Mouse (Mus musculus): ENCODE measurements around the gene Rad21l. TPM values are rescaled to one million over a fixed set of nuclear protein-coding genes. Genes with fewer than 3 reads are reported as not detected.

Rad21l gene
- polyA plus RNA-seq, 1 experiment from 2014 or later = not detected

DNA sequence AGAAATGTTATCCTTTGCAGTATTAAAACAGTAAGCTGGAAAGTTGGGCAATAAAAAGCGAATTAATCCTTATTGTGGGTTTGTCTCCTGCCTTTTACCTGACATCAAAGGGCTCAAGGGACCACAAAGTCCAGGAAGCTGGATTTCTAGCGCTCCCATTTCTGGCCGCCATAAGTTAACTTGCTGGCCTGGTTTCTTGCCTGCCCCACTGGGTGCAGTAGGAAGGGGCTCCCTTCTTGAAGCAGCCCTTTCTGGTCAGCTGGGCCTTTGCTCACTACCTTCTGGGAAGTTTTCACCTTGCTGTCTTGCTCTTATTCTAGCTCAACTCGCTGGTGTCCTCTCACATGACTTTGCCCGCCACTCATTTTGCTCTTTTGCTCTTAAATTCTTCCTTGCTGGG lies 35.4 kb downstream of the Rad21l start:
- Histone ChIP-seq H3K4me3 (ENCODE audit: low read depth, low read length) (no peak overlapping the region), H3K4me1 (ENCODE audit: control insufficient read depth, insufficient read depth, low read length) (no peaks in the 10 kb centered on the region), H3K27ac (ENCODE audit: low read depth, low read length) (no peak overlapping the region), H3K9ac (ENCODE audit: low read depth, low read length) (no peak overlapping the region), H3K9me3 (replicated peaks; ENCODE audit: control insufficient read depth, low read length) (no peaks in the 10 kb centered on the region), H3K36me3 (ENCODE audit: control insufficient read depth, insufficient read depth, low read length) (no peaks in the 10 kb centered on the region), H3K27me3 (ENCODE audit: control insufficient read depth, insufficient read depth, low read length) (peaks cover 48% of the 10 kb centered on the region), H3K4me2 (no peak overlapping the region)
- 39% methylated on average over 5 of the region's 5 CpGs for WGBS (ENCODE audit: insufficient replicate concordance)
- ATAC-seq (replicated peaks; ENCODE audit: insufficient number of reproducible peaks, low FRiP score, low TSS enrichment) = no peak

DNA sequence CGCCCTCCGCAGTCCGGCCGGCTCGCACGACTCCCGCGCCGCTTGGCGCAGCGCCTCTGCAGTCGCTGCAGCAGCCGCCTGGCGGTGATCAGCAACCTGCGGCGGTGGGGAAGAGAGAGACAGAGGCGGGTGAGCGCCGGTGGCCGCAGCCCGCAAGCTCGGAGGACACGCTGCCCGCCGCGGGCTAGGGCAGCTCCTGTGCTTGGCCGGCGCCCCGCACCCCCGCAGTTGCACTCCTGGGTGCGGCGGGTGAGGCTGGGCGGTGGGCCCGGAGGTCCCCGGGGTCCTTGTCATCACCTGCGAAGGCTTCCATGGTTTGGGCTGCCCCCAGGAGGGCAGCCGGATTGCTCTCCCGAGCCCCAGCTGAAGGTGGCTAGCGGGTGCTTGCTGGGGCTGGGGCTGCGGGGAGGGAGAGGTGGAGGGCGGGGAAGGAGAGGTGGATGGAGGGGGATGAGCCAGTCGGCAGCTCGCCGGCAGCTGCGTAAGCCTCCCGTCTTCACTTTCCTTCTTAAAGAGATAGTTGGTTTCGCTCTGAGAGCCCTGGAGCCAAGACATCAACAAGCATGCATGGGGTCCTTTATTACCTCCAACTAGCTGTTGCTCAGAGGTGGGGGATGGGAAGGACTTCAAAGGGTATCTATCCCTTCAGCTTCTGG lies 36.0 kb downstream of the Rad21l start, which contains the start of gene Snph:
Gene Snph, minus strand, starts transcription at position 435 of the 656 bp plus-strand sequence.
- H3K27me3 ChIP-seq (ENCODE audit: control insufficient read depth, insufficient read depth, low read length) = peaks cover 48% of the 10 kb centered on the region

GRCm38 (mm10) chr2:151631406-151632158 lies 36.8 kb downstream of the Rad21l start:
- H3K4me2 ChIP-seq = peak overlapping the region; percentile 98
- H3K4me1 ChIP-seq (ENCODE audit: control insufficient read depth, insufficient read depth, low read length) = no peaks in the 10 kb centered on the region
- no peak overlapping the region for H3K27ac ChIP-seq (ENCODE audit: low read depth, low read length)
- no peaks in the 10 kb centered on the region for H3K36me3 ChIP-seq (ENCODE audit: control insufficient read depth, insufficient read depth, low read length)
- no peaks in the 10 kb centered on the region for H3K9me3 ChIP-seq (replicated peaks; ENCODE audit: control insufficient read depth, low read length)
- H3K4me3 ChIP-seq (ENCODE audit: low read depth, low read length) = peak overlapping the region; percentile 69
- H3K9ac ChIP-seq (ENCODE audit: low read depth, low read length) = peak overlapping the region; percentile 71; the same call in 1 of the 2 replicates
- ATAC-seq (replicated peaks; ENCODE audit: insufficient number of reproducible peaks, low FRiP score, low TSS enrichment) = no peak; the same call in 1 of the 2 replicates
- peaks cover 48% of the 10 kb centered on the region for H3K27me3 ChIP-seq (ENCODE audit: control insufficient read depth, insufficient read depth, low read length)
- WGBS (ENCODE audit: insufficient replicate concordance) = 3% methylated on average over 22 of the region's 22 CpGs

More for the DNA sequence above, 36.0 kb downstream of the Rad21l start, which contains the start of gene Snph:
- Histone ChIP-seq H3K4me2 (peak within 1 kb of the TSS; percentile 98), H3K9ac (ENCODE audit: low read depth, low read length) (peak within 1 kb of the TSS; percentile 71), H3K4me3 (ENCODE audit: low read depth, low read length) (peak within 1 kb of the TSS; percentile 69), H3K4me1 (ENCODE audit: control insufficient read depth, insufficient read depth, low read length) (no peaks in the 10 kb centered on the region), H3K36me3 (ENCODE audit: control insufficient read depth, insufficient read depth, low read length) (no peaks in the 10 kb centered on the region), H3K9me3 (replicated peaks; ENCODE audit: control insufficient read depth, low read length) (no peaks in the 10 kb centered on the region), H3K27ac (ENCODE audit: low read depth, low read length) (no peak within 1 kb of the TSS)
- ATAC-seq (replicated peaks; ENCODE audit: insufficient number of reproducible peaks, low FRiP score, low TSS enrichment) = peak; percentile 42
- 1% methylated on average over 34 of the region's 47 CpGs for WGBS (ENCODE audit: insufficient replicate concordance)

- Histone ChIP-seq H3K4me2 (no peak overlapping the region), H3K9ac (ENCODE audit: low read depth, low read length) (no peak overlapping the region), H3K27ac (ENCODE audit: low read depth, low read length) (no peak overlapping the region), H3K4me3 (ENCODE audit: low read depth, low read length) (no peak overlapping the region), H3K36me3 (ENCODE audit: control insufficient read depth, insufficient read depth, low read length) (no peaks in the 10 kb centered on the region), H3K9me3 (replicated peaks; ENCODE audit: control insufficient read depth, low read length) (no peaks in the 10 kb centered on the region), H3K4me1 (ENCODE audit: control insufficient read depth, insufficient read depth, low read length) (no peaks in the 10 kb centered on the region), H3K27me3 (ENCODE audit: control insufficient read depth, insufficient read depth, low read length) (peaks cover 48% of the 10 kb centered on the region)
- no peak for ATAC-seq (replicated peaks; ENCODE audit: insufficient number of reproducible peaks, low FRiP score, low TSS enrichment)
- 65% methylated on average over 7 of the region's 7 CpGs for WGBS (ENCODE audit: insufficient replicate concordance)
These were observed 39.0 kb downstream of the Rad21l start for GRCm38 (mm10) chr2:151629310-151629709.

GRCm38 (mm10) chr2:151628011-151628410 lies 40.3 kb downstream of the Rad21l start:
- Histone ChIP-seq H3K27ac (ENCODE audit: low read depth, low read length) (no peak overlapping the region), H3K4me1 (ENCODE audit: control insufficient read depth, insufficient read depth, low read length) (no peaks in the 10 kb centered on the region), H3K27me3 (ENCODE audit: control insufficient read depth, insufficient read depth, low read length) (peaks cover 37% of the 10 kb centered on the region), H3K9ac (ENCODE audit: low read depth, low read length) (no peak overlapping the region), H3K4me2 (no peak overlapping the region), H3K36me3 (ENCODE audit: control insufficient read depth, insufficient read depth, low read length) (no peaks in the 10 kb centered on the region), H3K9me3 (replicated peaks; ENCODE audit: control insufficient read depth, low read length) (no peaks in the 10 kb centered on the region), H3K4me3 (ENCODE audit: low read depth, low read length) (no peak overlapping the region)
- 74% methylated on average over 3 of the region's 3 CpGs for WGBS (ENCODE audit: insufficient replicate concordance)
- no peak for ATAC-seq (replicated peaks; ENCODE audit: insufficient number of reproducible peaks, low FRiP score, low TSS enrichment)

DNA sequence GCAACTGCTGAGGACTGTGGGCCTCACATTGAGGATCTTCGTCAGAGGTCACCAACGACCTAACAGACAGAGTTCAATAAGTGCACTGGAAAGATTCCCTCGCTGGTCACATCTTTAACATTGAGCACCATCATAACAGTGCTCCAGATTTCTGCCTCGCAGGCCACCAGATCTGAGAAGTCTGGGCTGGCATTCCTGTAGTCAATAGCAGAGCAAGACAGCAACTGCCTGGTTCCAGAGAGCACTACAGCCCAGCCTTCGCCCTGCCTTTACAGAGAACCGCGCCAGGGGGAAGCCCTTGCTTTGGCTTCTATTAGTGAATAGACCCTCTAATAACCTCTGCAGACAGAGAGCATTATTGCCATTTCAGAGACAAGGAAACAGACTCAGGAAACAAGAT lies 42.0 kb downstream of the Rad21l start:
- Histone ChIP-seq H3K27me3 (ENCODE audit: control insufficient read depth, insufficient read depth, low read length) (peaks cover 22% of the 10 kb centered on the region), H3K4me2 (no peak overlapping the region), H3K36me3 (ENCODE audit: control insufficient read depth, insufficient read depth, low read length) (no peaks in the 10 kb centered on the region), H3K9ac (ENCODE audit: low read depth, low read length) (no peak overlapping the region), H3K9me3 (replicated peaks; ENCODE audit: control insufficient read depth, low read length) (no peaks in the 10 kb centered on the region), H3K4me3 (ENCODE audit: low read depth, low read length) (no peak overlapping the region), H3K27ac (ENCODE audit: low read depth, low read length) (no peak overlapping the region), H3K4me1 (ENCODE audit: control insufficient read depth, insufficient read depth, low read length) (no peaks in the 10 kb centered on the region)
- ATAC-seq (replicated peaks; ENCODE audit: insufficient number of reproducible peaks, low FRiP score, low TSS enrichment) = no peak
- 79% methylated on average over 7 of the region's 7 CpGs for WGBS (ENCODE audit: insufficient replicate concordance)

- Histone ChIP-seq H3K27me3 (ENCODE audit: control insufficient read depth, insufficient read depth, low read length) (no peaks in the 10 kb centered on the region), H3K4me2 (no peak overlapping the region), H3K9me3 (replicated peaks; ENCODE audit: control insufficient read depth, low read length) (no peaks in the 10 kb centered on the region), H3K4me1 (ENCODE audit: control insufficient read depth, insufficient read depth, low read length) (no peaks in the 10 kb centered on the region), H3K36me3 (ENCODE audit: control insufficient read depth, insufficient read depth, low read length) (no peaks in the 10 kb centered on the region), H3K4me3 (ENCODE audit: low read depth, low read length) (no peak overlapping the region), H3K27ac (ENCODE audit: low read depth, low read length) (no peak overlapping the region), H3K9ac (ENCODE audit: low read depth, low read length) (no peak overlapping the region)
- WGBS (ENCODE audit: insufficient replicate concordance) = 37% methylated on average over 3 of the region's 3 CpGs
- ATAC-seq (replicated peaks; ENCODE audit: insufficient number of reproducible peaks, low FRiP score, low TSS enrichment) = no peak
These were observed 44.6 kb downstream of the Rad21l start for GRCm38 (mm10) chr2:151623776-151624175.

- no peaks in the 10 kb centered on the region for H3K36me3 ChIP-seq (ENCODE audit: control insufficient read depth, insufficient read depth, low read length)
- no peak overlapping the region for H3K9ac ChIP-seq (ENCODE audit: low read depth, low read length)
- 64% methylated on average over 6 of the region's 6 CpGs for WGBS (ENCODE audit: insufficient replicate concordance)
- H3K4me2 ChIP-seq = no peak overlapping the region
- H3K27me3 ChIP-seq (ENCODE audit: control insufficient read depth, insufficient read depth, low read length) = no peaks in the 10 kb centered on the region
- H3K4me3 ChIP-seq (ENCODE audit: low read depth, low read length) = no peak overlapping the region
- no peaks in the 10 kb centered on the region for H3K4me1 ChIP-seq (ENCODE audit: control insufficient read depth, insufficient read depth, low read length)
- no peak overlapping the region for H3K27ac ChIP-seq (ENCODE audit: low read depth, low read length)
- no peaks in the 10 kb centered on the region for H3K9me3 ChIP-seq (replicated peaks; ENCODE audit: control insufficient read depth, low read length)
- no peak for ATAC-seq (replicated peaks; ENCODE audit: insufficient number of reproducible peaks, low FRiP score, low TSS enrichment)
These were observed 51.6 kb downstream of the Rad21l start for GRCm38 (mm10) chr2:151616551-151617329.
